11 mouse cellular contexts compared by ENCODE assay signal in genomic region chr2:163205262-163205647, GRCm38 (mm10). TPM values are rescaled to one million over a fixed set of nuclear protein-coding genes. Genes with fewer than 3 reads are reported as not detected.
DNase-seq lines count a peak whose midpoint lies in the region; ATAC-seq and TF ChIP-seq lines count a peak whose summit lies in the region.
"Had no signal": no experiment of that assay in that cellular context is flagged by ENCODE, and none has a peak within 500 bp of the region (broad histone marks: within the 10 kb centered on the region; RNA-seq: fewer than 3 reads in every experiment).

No protein-coding gene starts in this region.

- 8% methylated on average over 6 of the region's 6 CpGs for WGBS in heart, embryonic 13.5 days
- 3% methylated on average over 6 of the region's 6 CpGs for WGBS in hindbrain, embryonic 12.5 days
- 2% methylated on average over 6 of the region's 6 CpGs for WGBS in midbrain, embryonic 12.5 days

- peaks cover 34% of the 10 kb centered on the region for H3K4me1 ChIP-seq in heart, embryonic 13.5 days
- no peaks in the 10 kb centered on the region for H3K4me1 ChIP-seq in cortical plate, adult 2 months (ENCODE audit: control insufficient read depth, insufficient read depth, low read length)
- peaks cover 34% of the 10 kb centered on the region for H3K4me1 ChIP-seq in hindbrain, embryonic 12.5 days
- H3K4me1 ChIP-seq in midbrain, embryonic 12.5 days = peaks cover 46% of the 10 kb centered on the region

- peaks cover 51% of the 10 kb centered on the region for H3K27me3 ChIP-seq in heart, embryonic 13.5 days (replicated peaks)
- peaks cover 39% of the 10 kb centered on the region for H3K27me3 ChIP-seq in hindbrain, embryonic 12.5 days
- H3K27me3 ChIP-seq in midbrain, embryonic 12.5 days = peaks cover 19% of the 10 kb centered on the region; the same call in 1 of the 2 replicates

- DNase-seq in heart, postnatal 36 days = no peak
- DNase-seq in spleen, postnatal 10 days (ENCODE audit: low spot score in 2 of 2) = no peak
- no peak for DNase-seq in testis, postnatal 10 days (ENCODE audit: low spot score)
- DNase-seq in cerebellum, adult 9-11 months = no peak
- DNase-seq: cerebellum, adult 11 months; layer of hippocampus, postnatal 36 days had no signal

- peak overlapping the region; percentile 97 for H3K4me2 ChIP-seq in heart, embryonic 13.5 days
- peak overlapping the region; percentile 72 for H3K4me2 ChIP-seq in hindbrain, embryonic 12.5 days (replicated peaks)
- peak overlapping the region; percentile 84 for H3K4me2 ChIP-seq in midbrain, embryonic 12.5 days (replicated peaks)

- intact Hi-C loops in heart, postnatal 36 days (cut with DNase I) = loop anchor here (5.0 kb wide), 2 partner anchors 97 to 103 kb away; no protein-coding TSS in a partner anchor

- 0 out of 2 replicates have a peak, but pooled peaks cover 8% of the 10 kb centered on the region for H3K9me3 ChIP-seq in heart, embryonic 13.5 days
- peaks cover 15% of the 10 kb centered on the region for H3K9me3 ChIP-seq in hindbrain, embryonic 12.5 days (replicated peaks)
- peaks cover 8% of the 10 kb centered on the region; the same call in 1 of the 2 replicates for H3K9me3 ChIP-seq in midbrain, embryonic 12.5 days

- no peak overlapping the region for H3K9ac ChIP-seq in heart, embryonic 13.5 days
- peak overlapping the region; percentile 72 for H3K9ac ChIP-seq in hindbrain, embryonic 12.5 days
- peak overlapping the region; percentile 83 for H3K9ac ChIP-seq in midbrain, embryonic 12.5 days (replicated peaks)

- no peak for TF ChIP-seq POLR2A in cortical plate, adult 2 months (IDR thresholded peaks at IDR 0.05; ENCODE audit: extremely low read depth, insufficient read depth, low read length)

- H3K36me3 ChIP-seq in heart, embryonic 13.5 days = no peaks in the 10 kb centered on the region
- no peaks in the 10 kb centered on the region for H3K36me3 ChIP-seq in hindbrain, embryonic 12.5 days
- 0 out of 2 replicates have a peak, but pooled peaks cover 4% of the 10 kb centered on the region for H3K36me3 ChIP-seq in midbrain, embryonic 12.5 days

- no peak overlapping the region for H3K27ac ChIP-seq in heart, embryonic 13.5 days (replicated peaks)
- H3K27ac ChIP-seq in cortical plate, adult 2 months (ENCODE audit: insufficient read depth, low read length) = no peak overlapping the region
- 0 out of 2 replicates have a peak overlapping the region, but pooled peaks have one; percentile 7 for H3K27ac ChIP-seq in hindbrain, embryonic 12.5 days
- peak overlapping the region; percentile 85 for H3K27ac ChIP-seq in midbrain, embryonic 12.5 days (replicated peaks)

- no peak for ATAC-seq in heart, embryonic 13.5 days (ENCODE audit: extremely low read depth, insufficient number of reproducible peaks, low FRiP score, low TSS enrichment)
- no peak for ATAC-seq in hindbrain, embryonic 12.5 days (ENCODE audit: low FRiP score)
- no peak for ATAC-seq in midbrain, embryonic 12.5 days (ENCODE audit: low FRiP score, low read depth)

- TF ChIP-seq CTCF in cortical plate, adult 2 months (IDR thresholded peaks at IDR 0.05; ENCODE audit: extremely low read depth, insufficient read depth, low read length) = no peak

- peak overlapping the region; percentile 64 for H3K4me3 ChIP-seq in heart, embryonic 13.5 days
- peak overlapping the region; percentile 17; the same call in 1 of the 2 replicates for H3K4me3 ChIP-seq in cortical plate, adult 2 months (ENCODE audit: insufficient read depth, low read length)
- H3K4me3 ChIP-seq in hindbrain, embryonic 12.5 days = peak overlapping the region; percentile 50
- H3K4me3 ChIP-seq in midbrain, embryonic 12.5 days = peak overlapping the region; percentile 73

RNA-seq across cellular contexts. Expression of gene Tox2, which starts 2.3 kb away (rescaled TPM):
- 2.5 and 3.6 TPM in 2 replicates for polyA plus RNA-seq in heart, embryonic 13.5 days (2015; fragmentation: Nextera tagmentation; extraction: Ambion mirVana)
- 1 to 10 TPM; 1.0 to 1.4 TPM for total RNA-seq in heart, postnatal 36 days (2021)
- polyA plus RNA-seq in cortical plate, adult 2 months (2012; rRNA removed) = 26.1 and 28.1 TPM in 2 replicates
- 24.6 and 25.1 TPM in 2 replicates for polyA plus RNA-seq in hindbrain, embryonic 12.5 days (2016; fragmentation: Nextera tagmentation; extraction: Ambion mirVana)
- polyA plus RNA-seq in midbrain, embryonic 12.5 days (2016; fragmentation: Nextera tagmentation; extraction: Ambion mirVana) = 38.1 and 39.4 TPM in 2 replicates
- total RNA-seq: monocyte, adult 5-6 weeks had no signal

Comparison
In these comparisons a context has a peak if more than half of its experiments do, and no peak if none do; other contexts are left out.
1. H3K27ac ChIP-seq: peak in hindbrain, embryonic 12.5 days (single experiment) and midbrain, embryonic 12.5 days (single experiment); none in heart, embryonic 13.5 days (single experiment) and cortical plate, adult 2 months (single experiment).
2. H3K4me3 ChIP-seq: peak in every context shown above with its lines; median percentile 73 in midbrain, embryonic 12.5 days; 64 in heart, embryonic 13.5 days; 50 in hindbrain, embryonic 12.5 days; 17 in cortical plate, adult 2 months.
3. Peak in every context shown above with its lines, with median percentiles within 50 percentile points of each other: H3K4me2 ChIP-seq.